Mouse (Mus musculus) C2C12 (cell line): ENCODE measurements around the gene Ap3d1. TPM values are rescaled to one million over a fixed set of nuclear protein-coding genes. Genes with fewer than 3 reads are reported as not detected.

Source experiments
- H3K27me3 ChIP-seq: one replicate; pipeline ENCODE4 v1.6.1; 2011; ENCODE audit not compliant: control insufficient read depth, insufficient read depth, insufficient read length
- H3K36me3 ChIP-seq: one replicate; pipeline ENCODE4 v1.6.1; 2011; ENCODE audit not compliant: control insufficient read depth, insufficient read depth
- H3K4me3 ChIP-seq: one replicate; pipeline ENCODE4 v1.5.1; 2011; ENCODE audit warnings: mild to moderate bottlenecking, control low read depth; ENCODE audit not compliant: poor library complexity, insufficient read depth, severe bottlenecking
- H3K79me2 ChIP-seq: one replicate; pipeline ENCODE4 v1.6.1; 2011; ENCODE audit not compliant: control insufficient read depth, insufficient read depth
- H3K79me3 ChIP-seq: one replicate; pipeline ENCODE4 v1.6.1; 2011; ENCODE audit warnings: low read depth, control low read depth
- H3ac ChIP-seq: one replicate; pipeline ENCODE3; 2011; ENCODE audit warnings: low read depth; ENCODE audit not compliant: control insufficient read depth, insufficient read length
- CEBPB ChIP-seq: IDR thresholded peaks from one replicate; pipeline ENCODE4 v1.6.1; 2011; ENCODE audit warnings: low read depth, mild to moderate bottlenecking, control low read depth, moderate library complexity
- CTCF ChIP-seq: IDR thresholded peaks from one replicate; pipeline ENCODE4 v1.5.1; 2011; ENCODE audit not compliant: control insufficient read depth, insufficient read depth, insufficient read length
- FOSL1 ChIP-seq: IDR thresholded peaks from one replicate; pipeline ENCODE4 v1.8.0; 2011; ENCODE audit warnings: mild to moderate bottlenecking, low read length; ENCODE audit not compliant: poor library complexity, insufficient read depth, severe bottlenecking
- MAX ChIP-seq: IDR thresholded peaks from one replicate; pipeline ENCODE4 v1.6.1; 2011; ENCODE audit warnings: mild to moderate bottlenecking, control low read depth
- MYOD1 ChIP-seq: IDR thresholded peaks from one replicate; pipeline ENCODE4 v1.6.1; 2011; ENCODE audit warnings: low read depth; ENCODE audit not compliant: control insufficient read depth, insufficient read length
- MYOG ChIP-seq: IDR thresholded peaks from one replicate; pipeline ENCODE4 v1.6.1; 2011; ENCODE audit not compliant: control insufficient read depth, insufficient read length; ENCODE audit errors: extremely low read depth
- USF1 ChIP-seq: IDR thresholded peaks from one replicate; pipeline ENCODE4 v1.6.1; 2011; ENCODE audit warnings: low read depth, mild to moderate bottlenecking, control low read depth, moderate library complexity
- polyA plus RNA-seq: library from polyadenylated mRNA; unstranded; fragments of >200 nt; fragmentation: generic; extraction: Trizol; gene quantifications from one replicate; pipeline ENCODE4 v1.2.1, GENCODE M21; 2012; ENCODE audit warnings: missing spikeins

Gene Ap3d1
- polyA plus RNA-seq, 1 experiment: 51.3 TPM

DNA sequence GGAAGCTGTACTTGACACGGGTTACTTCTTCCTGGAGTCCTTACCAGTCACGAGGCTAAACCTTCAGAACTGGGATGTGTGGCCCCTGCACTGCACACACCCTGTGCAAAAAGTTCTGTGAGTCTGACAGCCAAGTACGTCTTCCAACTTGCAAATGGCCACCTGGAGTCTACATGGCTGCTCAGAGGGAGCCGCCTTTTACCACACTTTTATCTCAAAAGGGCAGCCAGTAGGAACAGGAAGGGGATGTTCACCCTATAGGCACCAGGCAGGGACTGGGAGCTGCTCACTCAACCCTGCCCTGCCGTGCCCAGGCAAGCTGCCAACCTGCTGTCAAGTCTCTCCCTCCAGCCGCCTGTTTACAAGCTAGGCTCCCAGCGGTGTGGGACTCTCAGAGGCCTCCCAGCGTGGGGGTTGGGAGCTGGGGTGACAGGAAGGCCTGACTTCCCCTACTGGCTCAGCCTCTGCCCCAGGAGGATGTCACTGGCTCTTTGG is 64.1 kb downstream of the Ap3d1 start, which contains the start of gene Mknk2:
Gene Mknk2 (minus strand): TSS at position 171 of the 495 bp plus-strand sequence.
- TF ChIP-seq CTCF: no peak
- peak; percentile 51 for TF ChIP-seq MAX

DNA sequence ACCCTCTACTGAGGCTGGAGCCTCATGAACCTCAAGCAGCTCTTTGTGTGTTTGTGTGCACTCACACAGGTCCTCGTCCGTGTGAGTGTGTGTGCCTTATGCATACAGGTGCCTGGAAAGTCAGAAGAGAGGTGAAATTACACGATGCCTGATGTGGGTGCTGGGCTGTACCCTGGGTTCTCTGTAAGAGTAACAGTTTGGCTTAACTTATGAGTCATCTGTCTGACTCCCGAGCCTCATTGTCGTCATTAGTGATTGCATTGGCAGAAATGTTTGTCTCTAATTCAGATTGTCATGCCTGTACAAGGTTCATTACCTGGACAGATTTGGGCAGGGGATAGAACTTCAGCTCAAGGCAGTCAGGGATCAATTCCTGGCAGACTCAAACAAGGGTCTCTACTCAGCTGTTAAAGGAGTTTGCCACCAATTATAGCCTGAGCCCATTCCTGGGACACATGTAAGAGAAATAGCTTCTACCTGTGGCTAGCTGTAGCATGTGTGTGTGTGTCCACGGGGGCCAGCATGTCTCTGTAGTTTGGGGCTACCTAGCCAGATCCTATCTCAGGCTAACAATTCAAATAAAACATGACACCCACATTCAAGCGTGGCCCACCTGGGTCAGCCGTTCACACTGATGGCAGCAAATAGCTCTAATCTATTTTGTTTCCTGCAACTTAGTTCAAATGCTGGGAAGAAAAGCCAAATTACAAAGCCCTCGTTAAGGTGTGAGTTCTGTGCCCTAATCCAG is 64.8 kb downstream of the Ap3d1 start:
- Histone ChIP-seq H3K79me3 (peaks cover 25% of the 10 kb centered on the region), H3K79me2 (peaks cover 37% of the 10 kb centered on the region), H3K4me3 (peak overlapping the region; percentile 40), H3K36me3 (no peaks in the 10 kb centered on the region), H3K27me3 (no peaks in the 10 kb centered on the region), H3ac (peak overlapping the region; percentile 35)
- TF ChIP-seq USF1 (no peak), MAX (no peak), CEBPB (no peak), FOSL1 (no peak), MYOG (no peak), CTCF (no peak), MYOD1 (no peak)

More for the DNA sequence above, 64.1 kb downstream of the Ap3d1 start, which contains the start of gene Mknk2:
- Histone ChIP-seq H3ac (peak within 1 kb of the TSS; percentile 35), H3K4me3 (peak within 1 kb of the TSS; percentile 40), H3K27me3 (no peaks in the 10 kb centered on the region), H3K79me3 (peaks cover 19% of the 10 kb centered on the region), H3K79me2 (peaks cover 30% of the 10 kb centered on the region), H3K36me3 (no peaks in the 10 kb centered on the region)

GRCm38 (mm10) chr10:80676198-80676928 is 65.7 kb downstream of the Ap3d1 start:
- no peaks in the 10 kb centered on the region for H3K27me3 ChIP-seq
- peaks cover 30% of the 10 kb centered on the region for H3K79me3 ChIP-seq
- H3ac ChIP-seq: peak overlapping the region; percentile 94
- peak overlapping the region; percentile 66 for H3K4me3 ChIP-seq
- TF ChIP-seq MYOD1 (no peak), CEBPB (no peak), MYOG (no peak), MAX (peak; percentile 77), FOSL1 (no peak), CTCF (no peak), USF1 (peak; percentile 79)
- peaks cover 46% of the 10 kb centered on the region for H3K79me2 ChIP-seq
- H3K36me3 ChIP-seq: peaks cover 4% of the 10 kb centered on the region

GRCm38 (mm10) chr10:80675405-80676197 is 66.5 kb downstream of the Ap3d1 start:
- peak overlapping the region; percentile 66 for H3K4me3 ChIP-seq
- H3K79me2 ChIP-seq: peaks cover 51% of the 10 kb centered on the region
- H3K36me3 ChIP-seq: peaks cover 10% of the 10 kb centered on the region
- peaks cover 30% of the 10 kb centered on the region for H3K79me3 ChIP-seq
- no peaks in the 10 kb centered on the region for H3K27me3 ChIP-seq
- peak overlapping the region; percentile 94 for H3ac ChIP-seq
- TF ChIP-seq CTCF (no peak), MYOD1 (no peak), CEBPB (no peak), FOSL1 (no peak), MYOG (no peak), USF1 (no peak), MAX (no peak)

- peaks cover 15% of the 10 kb centered on the region for H3K36me3 ChIP-seq
- H3K79me3 ChIP-seq: peaks cover 30% of the 10 kb centered on the region
- peak overlapping the region; percentile 66 for H3K4me3 ChIP-seq
- TF ChIP-seq FOSL1 (no peak), MYOD1 (no peak), CEBPB (no peak), USF1 (no peak), MYOG (no peak), CTCF (no peak), MAX (no peak)
- H3ac ChIP-seq: peak overlapping the region; percentile 94
- peaks cover 51% of the 10 kb centered on the region for H3K79me2 ChIP-seq
- no peaks in the 10 kb centered on the region for H3K27me3 ChIP-seq
Observed at GRCm38 (mm10) chr10:80674851-80675404, 67.1 kb downstream of the Ap3d1 start.
